Mouse (Mus musculus): ENCODE results near the gene Gm7173. TPM values are rescaled to one million over a fixed set of nuclear protein-coding genes. Genes with fewer than 3 reads are reported as not detected.

The Gm7173 gene
- under 1 TPM in 1 of 2 experiments, not detected in 1; 0.09 TPM for total RNA-seq (2021)
- long read RNA-seq, experiment 1: 0 reads
- long read RNA-seq, experiment 2: 0 reads

DNA sequence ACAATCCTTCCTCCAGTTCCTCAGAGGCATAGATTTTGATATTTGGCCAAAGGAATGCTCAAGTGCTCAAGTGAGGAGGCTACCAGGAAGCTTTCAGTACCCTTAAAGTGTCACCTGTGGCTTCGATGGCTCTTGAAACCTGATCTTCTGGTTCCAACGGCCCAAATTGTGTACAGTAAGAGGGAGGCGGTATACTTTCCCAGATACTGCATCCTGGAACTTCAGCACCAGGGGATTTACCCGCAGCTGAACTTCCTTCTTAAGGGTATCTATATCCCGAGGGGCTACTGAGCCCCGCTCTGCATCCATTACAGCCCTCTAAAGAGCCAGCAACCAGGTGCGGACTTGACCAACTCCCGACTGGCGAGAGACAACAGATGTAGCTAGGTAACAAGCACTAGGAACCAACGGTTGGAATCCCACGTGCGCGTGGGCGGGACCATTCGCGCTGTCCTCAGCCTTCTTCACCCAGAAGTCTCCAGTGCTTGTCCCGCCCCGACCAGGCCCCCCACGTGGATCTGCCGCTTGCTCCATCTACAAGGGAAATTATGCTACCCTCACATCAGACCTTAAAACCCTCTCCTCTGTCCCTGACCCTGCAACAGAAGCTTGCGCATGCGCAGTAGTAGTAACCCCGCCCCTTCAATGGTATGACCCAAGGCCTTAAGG is at the start of gene Gm7173:
Gene Gm7173 (minus strand): TSS at position 309 of the 669 bp plus-strand sequence.
- peak; percentile 2 for DNase-seq

DNA sequence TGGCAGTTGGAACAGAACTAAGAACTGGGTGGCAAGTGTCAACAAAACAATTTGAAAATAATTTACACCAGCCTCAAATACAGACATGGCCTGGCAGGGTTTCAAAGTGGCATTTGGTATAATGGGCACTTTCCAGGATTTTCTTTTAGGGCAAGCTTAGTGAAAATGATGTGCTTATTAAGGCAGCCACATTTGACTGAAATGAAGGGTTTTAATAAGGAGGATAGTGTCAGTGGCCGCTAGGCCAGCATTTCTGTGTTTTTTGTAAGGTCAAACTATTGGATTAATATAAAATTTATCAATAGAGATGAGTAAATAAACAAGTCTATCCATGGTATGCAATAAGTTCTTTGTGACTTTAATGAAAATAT is 546 bp upstream of the Gm7173 start:
- no peak for DNase-seq

DNA sequence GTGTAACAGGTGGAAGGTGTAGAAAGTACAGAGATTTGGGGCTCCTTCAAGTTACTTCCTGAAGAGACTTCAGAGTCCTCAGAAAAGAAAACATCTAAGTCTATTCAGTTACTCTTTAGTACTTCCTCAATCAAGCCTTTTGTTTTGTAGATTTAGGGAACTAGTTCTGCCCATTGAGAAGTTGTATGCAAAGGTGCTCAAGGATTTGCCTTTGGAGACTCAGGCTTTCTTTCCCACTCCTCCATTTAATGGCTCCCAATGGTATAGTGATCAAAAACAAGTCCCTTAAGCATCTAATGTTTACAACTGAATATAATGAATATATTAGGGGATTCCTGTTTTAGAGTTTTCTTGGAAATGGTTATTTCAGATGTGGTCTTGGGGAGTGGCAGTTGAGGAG is 200.3 kb downstream of the Gm7173 start:
- DNase-seq: no peak

Other genes with a start within 250 kb of the Gm7173 start
- not detected for gene Mageb16, start 154.2 kb upstream of the Gm7173 start, total RNA-seq (2021)